Mouse (Mus musculus): ENCODE data around the gene Unc5cl. TPM values are rescaled to one million over a fixed set of nuclear protein-coding genes. Genes with fewer than 3 reads are reported as not detected.

Gene Unc5cl
- polyA plus RNA-seq, 1 experiment from 2014 or later: 0.50 TPM

DNA sequence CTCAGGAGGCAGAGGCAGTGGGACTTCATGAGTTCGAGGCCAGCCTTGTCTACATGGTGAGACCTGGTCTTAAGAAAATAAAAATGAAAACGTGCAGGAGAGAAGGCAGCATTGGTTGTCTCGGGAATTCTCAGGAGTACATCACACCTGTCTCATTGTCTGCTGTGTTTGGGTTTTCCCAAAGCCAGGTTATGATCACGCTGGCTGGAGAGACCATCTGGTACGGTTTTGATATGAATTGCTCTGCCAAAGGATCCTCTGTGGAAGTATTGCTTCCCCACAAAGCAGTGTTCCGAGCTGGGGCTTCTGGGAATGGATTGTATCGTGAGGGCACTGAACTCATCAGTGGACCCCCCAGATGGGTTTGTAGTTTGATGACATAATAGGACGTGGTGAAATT lies 20.7 kb downstream of the Unc5cl start:
- Histone ChIP-seq H3K27me3 (replicated peaks; ENCODE audit: control insufficient read depth, insufficient read depth, low read length) (no peaks in the 10 kb centered on the region), H3K4me2 (ENCODE audit: low read length) (no peak overlapping the region), H3K27ac (ENCODE audit: low read depth, low read length) (no peak overlapping the region), H3K4me3 (ENCODE audit: low read depth, low read length) (no peak overlapping the region), H3K9ac (ENCODE audit: low read length) (no peak overlapping the region), H3K4me1 (ENCODE audit: control insufficient read depth, insufficient read depth, low read length) (no peaks in the 10 kb centered on the region), H3K9me3 (replicated peaks; ENCODE audit: control insufficient read depth, low read length) (no peaks in the 10 kb centered on the region), H3K36me3 (ENCODE audit: control insufficient read depth, insufficient read depth, low read length) (no peaks in the 10 kb centered on the region)
- 86% methylated on average over 8 of the region's 8 CpGs for WGBS
- DNase-seq (ENCODE audit: low spot score): no peak
- no peak for ATAC-seq

DNA sequence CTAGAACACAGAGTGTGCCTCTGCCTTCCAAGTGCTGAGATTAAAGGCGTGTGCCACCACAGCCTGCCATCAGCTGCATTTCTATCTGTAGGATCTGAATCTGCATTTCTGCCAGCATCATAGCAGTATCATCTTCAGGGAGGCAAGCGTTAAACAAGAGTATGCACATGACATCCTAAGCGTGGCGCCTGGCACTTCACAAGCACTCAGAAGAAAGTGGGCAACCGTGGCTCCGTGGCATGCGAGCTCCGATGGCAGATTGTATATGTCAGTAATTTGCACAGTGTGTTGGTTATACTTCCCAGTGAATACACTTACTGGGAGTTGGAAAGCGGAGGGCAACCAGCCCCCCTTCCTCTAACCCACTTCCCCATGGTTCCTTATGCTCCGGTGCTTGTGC lies 25.3 kb downstream of the Unc5cl start:
- DNase-seq (ENCODE audit: low spot score): peak; percentile 38

DNA sequence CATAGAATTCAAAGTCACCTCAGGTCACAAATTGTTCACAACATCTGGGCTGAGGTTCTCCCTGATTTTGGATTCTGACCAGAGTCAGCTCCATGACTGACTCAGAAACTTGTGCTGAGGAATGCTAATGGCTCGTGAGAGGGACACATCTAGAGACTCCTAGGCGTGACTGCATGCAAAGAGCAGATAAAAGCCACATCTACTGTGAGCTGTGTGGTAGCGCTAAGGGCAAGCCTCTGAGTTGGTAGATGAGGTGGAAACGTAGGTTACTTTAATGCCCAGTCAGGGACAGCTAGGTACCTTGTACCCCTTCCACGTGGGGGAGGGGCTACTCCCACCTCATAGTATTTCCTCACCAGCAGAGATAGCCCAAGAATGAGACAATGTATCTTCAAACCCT lies 29.1 kb downstream of the Unc5cl start:
- Histone ChIP-seq H3K27me3 (replicated peaks; ENCODE audit: control insufficient read depth, insufficient read depth, low read length) (no peaks in the 10 kb centered on the region), H3K4me1 (ENCODE audit: control insufficient read depth, insufficient read depth, low read length) (no peaks in the 10 kb centered on the region), H3K4me2 (ENCODE audit: low read length) (no peak overlapping the region), H3K9me3 (replicated peaks; ENCODE audit: control insufficient read depth, low read length) (no peaks in the 10 kb centered on the region), H3K9ac (ENCODE audit: low read length) (no peak overlapping the region), H3K36me3 (ENCODE audit: control insufficient read depth, insufficient read depth, low read length) (no peaks in the 10 kb centered on the region), H3K27ac (ENCODE audit: low read depth, low read length) (no peak overlapping the region), H3K4me3 (ENCODE audit: low read depth, low read length) (no peak overlapping the region)
- DNase-seq (ENCODE audit: low spot score): no peak
- ATAC-seq: no peak
- WGBS: 92% methylated on average over 5 of the region's 5 CpGs

More for the DNA sequence above, 25.3 kb downstream of the Unc5cl start:
- WGBS: 77% methylated on average over 10 of the region's 10 CpGs
- H3K9ac ChIP-seq (ENCODE audit: low read length): no peak overlapping the region
- no peak overlapping the region for H3K4me3 ChIP-seq (ENCODE audit: low read depth, low read length)
- no peak overlapping the region for H3K27ac ChIP-seq (ENCODE audit: low read depth, low read length)
- no peaks in the 10 kb centered on the region for H3K9me3 ChIP-seq (replicated peaks; ENCODE audit: control insufficient read depth, low read length)
- no peaks in the 10 kb centered on the region for H3K4me1 ChIP-seq (ENCODE audit: control insufficient read depth, insufficient read depth, low read length)
- H3K4me2 ChIP-seq (ENCODE audit: low read length): no peak overlapping the region
- peak; percentile 12; the same call in 1 of the 2 replicates for ATAC-seq
- no peaks in the 10 kb centered on the region for H3K36me3 ChIP-seq (ENCODE audit: control insufficient read depth, insufficient read depth, low read length)
- H3K27me3 ChIP-seq (replicated peaks; ENCODE audit: control insufficient read depth, insufficient read depth, low read length): no peaks in the 10 kb centered on the region

DNA sequence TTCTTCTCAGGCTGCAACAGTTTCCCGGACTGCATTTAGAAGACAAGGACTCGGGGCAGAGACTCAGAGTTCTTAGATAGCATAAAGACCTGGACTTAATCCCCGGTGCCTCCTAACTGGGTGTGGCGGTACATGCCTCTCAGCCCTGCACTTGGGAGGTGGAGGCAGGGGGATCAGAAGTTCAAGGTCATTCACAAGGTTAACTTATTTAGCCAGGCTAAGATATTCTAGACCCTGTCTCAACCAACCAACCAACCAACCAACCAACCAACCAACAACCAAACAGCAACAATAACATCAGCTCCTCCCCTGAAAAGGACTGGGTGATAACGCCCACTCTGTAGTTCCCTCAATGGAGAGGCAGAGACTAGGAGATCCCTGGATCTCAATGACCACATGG lies 29.5 kb downstream of the Unc5cl start:
- H3K9me3 ChIP-seq (replicated peaks; ENCODE audit: control insufficient read depth, low read length): no peaks in the 10 kb centered on the region
- no peaks in the 10 kb centered on the region for H3K36me3 ChIP-seq (ENCODE audit: control insufficient read depth, insufficient read depth, low read length)
- ATAC-seq (no peak), DNase-seq (ENCODE audit: low spot score) (no peak)
- 90% methylated on average over 5 of the region's 5 CpGs for WGBS
- H3K27me3 ChIP-seq (replicated peaks; ENCODE audit: control insufficient read depth, insufficient read depth, low read length): no peaks in the 10 kb centered on the region
- H3K9ac ChIP-seq (ENCODE audit: low read length): no peak overlapping the region
- H3K4me3 ChIP-seq (ENCODE audit: low read depth, low read length): no peak overlapping the region
- no peaks in the 10 kb centered on the region for H3K4me1 ChIP-seq (ENCODE audit: control insufficient read depth, insufficient read depth, low read length)
- H3K4me2 ChIP-seq (ENCODE audit: low read length): no peak overlapping the region
- no peak overlapping the region for H3K27ac ChIP-seq (ENCODE audit: low read depth, low read length)

DNA sequence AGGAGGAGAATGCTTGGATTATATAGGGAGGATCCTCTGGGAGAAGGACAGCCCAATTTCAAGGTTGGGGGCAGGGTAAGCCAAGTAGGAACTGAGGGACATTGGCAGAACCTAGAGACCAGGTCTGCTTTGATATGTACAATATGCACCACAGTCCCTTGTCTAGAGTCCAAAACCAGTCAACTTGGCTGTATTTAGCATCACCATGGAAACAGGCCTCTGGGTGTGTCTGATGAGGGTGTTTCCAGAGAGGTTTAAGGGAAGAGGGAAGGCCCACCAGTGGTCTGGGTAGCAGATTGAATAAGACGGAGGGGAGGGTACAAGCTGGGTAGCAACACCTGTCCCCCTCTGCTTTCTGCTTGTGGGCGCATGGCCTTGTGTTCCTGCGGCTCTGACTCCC lies 34.8 kb downstream of the Unc5cl start:
- H3K4me1 ChIP-seq (ENCODE audit: control insufficient read depth, insufficient read depth, low read length): no peaks in the 10 kb centered on the region
- no peak overlapping the region for H3K27ac ChIP-seq (ENCODE audit: low read depth, low read length)
- no peak overlapping the region for H3K4me2 ChIP-seq (ENCODE audit: low read length)
- H3K9me3 ChIP-seq (replicated peaks; ENCODE audit: control insufficient read depth, low read length): no peaks in the 10 kb centered on the region
- WGBS: 85% methylated on average over 3 of the region's 3 CpGs
- H3K36me3 ChIP-seq (ENCODE audit: control insufficient read depth, insufficient read depth, low read length): no peaks in the 10 kb centered on the region
- ATAC-seq (no peak), DNase-seq (ENCODE audit: low spot score) (no peak)
- no peak overlapping the region for H3K9ac ChIP-seq (ENCODE audit: low read length)
- no peak overlapping the region for H3K4me3 ChIP-seq (ENCODE audit: low read depth, low read length)
- H3K27me3 ChIP-seq (replicated peaks; ENCODE audit: control insufficient read depth, insufficient read depth, low read length): no peaks in the 10 kb centered on the region

DNA sequence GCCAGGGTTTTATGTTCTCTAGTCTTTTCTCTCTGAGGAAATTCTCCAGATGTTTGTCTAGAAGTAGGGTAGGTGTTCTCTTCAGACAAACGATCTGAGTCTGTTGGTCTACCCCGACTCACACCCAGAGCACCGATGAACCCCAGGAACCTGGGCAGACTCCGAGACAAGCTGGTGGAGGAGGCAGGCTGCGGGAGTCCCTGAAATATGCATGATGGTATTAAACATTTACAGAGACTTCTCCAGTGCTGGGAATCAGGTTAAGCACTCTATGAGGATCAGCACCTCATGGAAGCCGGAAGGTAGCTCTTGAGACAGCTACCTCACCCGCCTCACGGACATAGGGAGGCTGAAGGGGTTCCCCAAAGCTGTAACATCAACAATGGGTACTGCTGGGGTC lies 37.9 kb downstream of the Unc5cl start:
- Histone ChIP-seq H3K36me3 (ENCODE audit: control insufficient read depth, insufficient read depth, low read length) (no peaks in the 10 kb centered on the region), H3K9me3 (replicated peaks; ENCODE audit: control insufficient read depth, low read length) (no peaks in the 10 kb centered on the region), H3K27ac (ENCODE audit: low read depth, low read length) (no peak overlapping the region), H3K4me1 (ENCODE audit: control insufficient read depth, insufficient read depth, low read length) (no peaks in the 10 kb centered on the region), H3K9ac (ENCODE audit: low read length) (no peak overlapping the region), H3K4me3 (ENCODE audit: low read depth, low read length) (no peak overlapping the region), H3K27me3 (replicated peaks; ENCODE audit: control insufficient read depth, insufficient read depth, low read length) (no peaks in the 10 kb centered on the region), H3K4me2 (ENCODE audit: low read length) (no peak overlapping the region)
- 95% methylated on average over 8 of the region's 8 CpGs for WGBS
- DNase-seq (ENCODE audit: low spot score): no peak
- no peak for ATAC-seq

DNA sequence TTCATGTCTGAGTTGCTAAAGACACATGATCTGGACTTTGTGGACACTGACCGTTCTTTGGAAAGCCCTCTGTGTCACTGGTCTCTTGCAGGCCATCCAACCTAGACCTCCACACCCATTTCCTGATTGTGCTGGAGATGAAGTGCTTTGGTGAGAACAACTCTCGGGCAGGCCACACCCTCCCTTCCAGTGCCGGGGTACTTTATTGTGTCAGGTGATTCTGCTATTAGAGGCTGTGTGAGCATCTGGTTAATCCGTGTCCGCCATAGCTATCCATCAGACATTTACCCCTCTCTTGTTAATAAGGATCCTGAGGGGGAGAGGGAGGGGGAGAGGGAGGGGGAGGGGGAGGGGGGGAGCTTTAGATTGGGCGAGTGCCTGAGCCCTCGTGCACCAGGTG lies 38.9 kb downstream of the Unc5cl start:
- Histone ChIP-seq H3K4me2 (ENCODE audit: low read length) (no peak overlapping the region), H3K27me3 (replicated peaks; ENCODE audit: control insufficient read depth, insufficient read depth, low read length) (no peaks in the 10 kb centered on the region), H3K36me3 (ENCODE audit: control insufficient read depth, insufficient read depth, low read length) (no peaks in the 10 kb centered on the region), H3K27ac (ENCODE audit: low read depth, low read length) (no peak overlapping the region), H3K4me3 (ENCODE audit: low read depth, low read length) (no peak overlapping the region), H3K9me3 (replicated peaks; ENCODE audit: control insufficient read depth, low read length) (no peaks in the 10 kb centered on the region), H3K9ac (ENCODE audit: low read length) (no peak overlapping the region), H3K4me1 (ENCODE audit: control insufficient read depth, insufficient read depth, low read length) (no peaks in the 10 kb centered on the region)
- DNase-seq (ENCODE audit: low spot score): no peak
- no peak for ATAC-seq
- WGBS: 54% methylated on average over 7 of the region's 7 CpGs

DNA sequence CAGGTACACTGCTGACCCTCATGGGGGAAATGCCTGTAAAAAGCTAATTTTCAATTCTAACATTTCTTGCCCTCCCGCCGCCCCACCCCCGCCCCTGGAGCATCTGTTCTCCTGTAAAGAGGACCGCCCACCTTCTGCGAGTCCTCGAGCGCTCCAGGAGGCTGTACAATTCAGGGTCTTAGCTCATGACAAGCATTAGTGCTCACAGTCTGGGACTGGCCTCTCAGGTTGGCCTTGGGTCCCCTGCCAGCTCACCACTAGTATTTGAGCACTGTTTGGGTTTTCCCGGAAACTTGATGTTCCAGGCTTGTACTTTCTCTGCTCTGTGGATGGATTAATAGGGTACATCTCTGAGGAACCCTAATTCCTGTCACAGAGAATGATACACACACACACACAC lies 39.3 kb downstream of the Unc5cl start:
- no peaks in the 10 kb centered on the region for H3K27me3 ChIP-seq (replicated peaks; ENCODE audit: control insufficient read depth, insufficient read depth, low read length)
- H3K4me2 ChIP-seq (ENCODE audit: low read length): no peak overlapping the region
- DNase-seq (ENCODE audit: low spot score) (peak; percentile 15), ATAC-seq (peak; percentile 50; the same call in 1 of the 2 replicates)
- H3K9ac ChIP-seq (ENCODE audit: low read length): no peak overlapping the region
- H3K9me3 ChIP-seq (replicated peaks; ENCODE audit: control insufficient read depth, low read length): no peaks in the 10 kb centered on the region
- no peaks in the 10 kb centered on the region for H3K36me3 ChIP-seq (ENCODE audit: control insufficient read depth, insufficient read depth, low read length)
- no peak overlapping the region for H3K27ac ChIP-seq (ENCODE audit: low read depth, low read length)
- H3K4me1 ChIP-seq (ENCODE audit: control insufficient read depth, insufficient read depth, low read length): no peaks in the 10 kb centered on the region
- no peak overlapping the region for H3K4me3 ChIP-seq (ENCODE audit: low read depth, low read length)
- WGBS: 56% methylated on average over 8 of the region's 8 CpGs

DNA sequence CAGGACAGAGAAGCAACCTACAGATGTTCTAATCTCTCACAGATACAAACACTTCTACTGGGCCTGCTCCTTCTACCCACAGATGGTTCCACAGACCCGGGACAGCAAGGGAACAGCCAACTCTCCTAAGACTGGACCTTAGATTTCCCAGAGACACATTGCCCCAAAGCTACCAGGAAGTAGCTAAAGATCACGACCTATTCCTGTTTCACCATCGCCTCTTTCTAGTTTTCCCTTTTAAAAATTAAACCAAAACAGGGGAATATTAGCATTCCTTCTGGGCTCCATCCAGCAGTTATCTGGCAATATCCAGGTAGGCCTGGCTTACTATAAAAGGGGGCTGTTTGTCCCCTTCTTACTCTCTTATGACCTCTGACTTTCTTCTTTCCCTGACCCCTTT lies 43.3 kb downstream of the Unc5cl start:
- ATAC-seq (no peak), DNase-seq (ENCODE audit: low spot score) (no peak)
- Histone ChIP-seq H3K36me3 (ENCODE audit: control insufficient read depth, insufficient read depth, low read length) (no peaks in the 10 kb centered on the region), H3K9ac (ENCODE audit: low read length) (no peak overlapping the region), H3K4me1 (ENCODE audit: control insufficient read depth, insufficient read depth, low read length) (no peaks in the 10 kb centered on the region), H3K9me3 (replicated peaks; ENCODE audit: control insufficient read depth, low read length) (no peaks in the 10 kb centered on the region), H3K4me3 (ENCODE audit: low read depth, low read length) (no peak overlapping the region), H3K27me3 (replicated peaks; ENCODE audit: control insufficient read depth, insufficient read depth, low read length) (no peaks in the 10 kb centered on the region), H3K4me2 (ENCODE audit: low read length) (no peak overlapping the region), H3K27ac (ENCODE audit: low read depth, low read length) (no peak overlapping the region)
- 78% methylated on average over 3 of the region's 3 CpGs for WGBS

Measured in forebrain, embryonic 14.5 days (tissue).